Mouse (Mus musculus) spleen, adult 2 months (tissue): Measurements from ENCODE around the gene Wnt7b.

ENCODE experiments used
- CTCF ChIP-seq: fragments of 200-500 bp; IDR thresholded peaks from 2 replicates; pipeline ENCODE4 v1.5.1; 2011; ENCODE audit warnings: mild to moderate bottlenecking, inconsistent platforms; ENCODE audit not compliant: insufficient read depth, insufficient read length, insufficient replicate concordance; ENCODE audit errors: extremely low read depth
- POLR2A ChIP-seq: fragments of 200-500 bp; IDR thresholded peaks from 2 replicates; pipeline ENCODE4 v1.6.1; 2011; ENCODE audit warnings: low read depth, low read length, inconsistent platforms

DNA sequence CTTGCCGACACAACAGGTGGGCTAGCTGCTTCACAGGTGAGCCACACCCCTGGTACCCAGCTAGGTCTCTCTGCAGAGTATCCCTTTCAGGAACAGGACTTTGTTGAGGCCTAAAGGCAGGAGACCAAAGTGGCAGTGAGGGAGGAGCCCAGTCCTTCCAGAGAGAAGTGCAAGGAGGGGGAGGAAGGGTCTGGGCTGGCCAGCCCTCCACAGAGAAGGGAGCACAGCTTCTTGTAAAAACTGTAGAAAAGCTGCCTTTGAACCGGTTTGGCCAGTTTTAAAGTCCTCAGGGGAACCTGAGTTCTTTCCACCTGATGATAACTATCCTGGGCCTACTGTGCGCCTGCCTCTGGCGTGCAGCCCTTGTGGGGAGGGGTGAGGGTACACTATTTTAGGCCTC lies 62.8 kb downstream of the Wnt7b start:
- TF ChIP-seq POLR2A (no peak), CTCF (no peak)
